In genomic region chr19:42902410-42903021, GRCm38 (mm10) we compare ENCODE assay signal across 7 mouse cellular contexts.
DNase-seq lines count a peak whose midpoint lies in the region; ATAC-seq lines count a peak whose summit lies in the region.

No protein-coding gene starts in this region.

- no peaks in the 10 kb centered on the region for H3K36me3 ChIP-seq in lung, embryonic 15.5 days

- WGBS in lung, embryonic 15.5 days = 43% methylated on average over 6 of the region's 6 CpGs

- no peak overlapping the region for H3K4me3 ChIP-seq in lung, embryonic 15.5 days

- no peak overlapping the region for H3K4me2 ChIP-seq in lung, embryonic 15.5 days

- DNase-seq in lung, postnatal 36 days = no peak
- peak; percentile 30 to 50 for DNase-seq in left cerebral cortex, postnatal 10 days (ENCODE audit: extremely low spot score in 1 of 2, low spot score in 2 of 2)
- peak; percentile 13 to 14 for DNase-seq in right cerebral cortex, postnatal 36 days (ENCODE audit: low spot score in 2 of 2)
- DNase-seq in urinary bladder, postnatal 36 days (ENCODE audit: low spot score in 2 of 2) = no peak
- no peak for DNase-seq in kidney, postnatal 36 days

- H3K9me3 ChIP-seq in lung, embryonic 15.5 days = no peaks in the 10 kb centered on the region

- peaks cover 20% of the 10 kb centered on the region for H3K4me1 ChIP-seq in lung, embryonic 15.5 days

- no peak for ATAC-seq in lung, embryonic 15.5 days (ENCODE audit: borderline replicate concordance, extremely low read depth, low FRiP score, low TSS enrichment)
- ATAC-seq in frontal cortex, adult (ENCODE audit: low TSS enrichment) = peak; percentile 52; the same call in 1 of the 2 replicates

- no peak overlapping the region for H3K9ac ChIP-seq in lung, embryonic 15.5 days

- intact Hi-C loops in left cerebral cortex, postnatal 10 days (cut with DNase I) = no loop called here

- H3K27me3 ChIP-seq in lung, embryonic 15.5 days = no peaks in the 10 kb centered on the region

- H3K27ac ChIP-seq in lung, embryonic 15.5 days = peak overlapping the region; percentile 61

Comparison
In these comparisons a context has a peak if more than half of its experiments do, and no peak if none do; other contexts are left out.
1. DNase-seq: peak in left cerebral cortex, postnatal 10 days (2 of 2) and right cerebral cortex, postnatal 36 days (2 of 2); none in lung, postnatal 36 days (single experiment), urinary bladder, postnatal 36 days (0 of 2) and kidney, postnatal 36 days (0 of 2).